ENCODE assay signal across 33 mouse cellular contexts in genomic region chr12:64436675-64437074, GRCm38 (mm10). TPM values are rescaled to one million over a fixed set of nuclear protein-coding genes. Genes with fewer than 3 reads are reported as not detected.
DNase-seq lines count a peak whose midpoint lies in the region; ATAC-seq and TF ChIP-seq lines count a peak whose summit lies in the region.
"Had no signal": no experiment of that assay in that cellular context is flagged by ENCODE, and none has a peak within 500 bp of the region (broad histone marks: within the 10 kb centered on the region; RNA-seq: fewer than 3 reads in every experiment).

No protein-coding gene starts in this region.

- H3K4me1 ChIP-seq in forebrain, postnatal 0 days (ENCODE audit: insufficient read depth), result no peaks in the 10 kb centered on the region
- no peaks in the 10 kb centered on the region for H3K4me1 ChIP-seq in forebrain, embryonic 16.5 days (replicated peaks; ENCODE audit: control insufficient read depth, insufficient read depth, low read length)
- no peaks in the 10 kb centered on the region for H3K4me1 ChIP-seq in kidney, postnatal 0 days (replicated peaks; ENCODE audit: insufficient read depth, low read length)
- no peaks in the 10 kb centered on the region for H3K4me1 ChIP-seq in midbrain, embryonic 14.5 days (ENCODE audit: control insufficient read depth, insufficient read depth, low read length)
- H3K4me1 ChIP-seq in midbrain, embryonic 11.5 days (ENCODE audit: control insufficient read depth, insufficient read depth, low read length), result no peaks in the 10 kb centered on the region
- H3K4me1 ChIP-seq: embryonic facial prominence, embryonic 10.5 days; hindbrain, embryonic 13.5 days had no signal

- H3K27me3 ChIP-seq in forebrain, postnatal 0 days (ENCODE audit: insufficient read depth, low read length), result no peaks in the 10 kb centered on the region
- no peaks in the 10 kb centered on the region for H3K27me3 ChIP-seq in forebrain, embryonic 16.5 days (replicated peaks; ENCODE audit: control insufficient read depth, insufficient read depth, low read length)
- H3K27me3 ChIP-seq in kidney, postnatal 0 days (ENCODE audit: insufficient read depth, low read length), result no peaks in the 10 kb centered on the region
- no peaks in the 10 kb centered on the region for H3K27me3 ChIP-seq in midbrain, embryonic 14.5 days (ENCODE audit: control insufficient read depth, insufficient read depth, low read length)
- H3K27me3 ChIP-seq in midbrain, embryonic 11.5 days (ENCODE audit: control insufficient read depth, insufficient read depth, low read length), result no peaks in the 10 kb centered on the region
- H3K27me3 ChIP-seq: hindbrain, embryonic 13.5 days; Patski had no signal

- 36% methylated on average over 2 of the region's 2 CpGs for WGBS in forebrain, postnatal 0 days
- WGBS in forebrain, embryonic 16.5 days, result 46% methylated on average over 2 of the region's 2 CpGs
- 47% methylated on average over 2 of the region's 2 CpGs for WGBS in kidney, postnatal 0 days
- WGBS in midbrain, embryonic 14.5 days, result 50% methylated on average over 2 of the region's 2 CpGs
- whole genome bisulfite sequencing in midbrain, embryonic 11.5 days, result 65% methylated on average over 2 of the region's 2 CpGs

- peak; percentile 27; the same call in 1 of the 2 replicates for TF ChIP-seq CTCF in forebrain, postnatal 0 days (IDR thresholded peaks at IDR 0.05; ENCODE audit: low read depth)
- peak; percentile 29; the same call in 1 of the 2 replicates for TF ChIP-seq CTCF in kidney, postnatal 0 days (IDR thresholded peaks at IDR 0.05; ENCODE audit: low read depth)

- H3K9me3 ChIP-seq in forebrain, postnatal 0 days (ENCODE audit: low read length), result no peaks in the 10 kb centered on the region
- H3K9me3 ChIP-seq in forebrain, embryonic 16.5 days (ENCODE audit: control insufficient read depth, low read length), result no peaks in the 10 kb centered on the region
- H3K9me3 ChIP-seq in kidney, postnatal 0 days (replicated peaks; ENCODE audit: low read length), result no peaks in the 10 kb centered on the region
- H3K9me3 ChIP-seq in midbrain, embryonic 14.5 days (ENCODE audit: control insufficient read depth, low read length), result no peaks in the 10 kb centered on the region
- H3K9me3 ChIP-seq in midbrain, embryonic 11.5 days (ENCODE audit: control insufficient read depth, low read length), result no peaks in the 10 kb centered on the region
- H3K9me3 ChIP-seq: embryonic facial prominence, embryonic 10.5 days; hindbrain, embryonic 13.5 days had no signal

- ATAC-seq in forebrain, postnatal 0 days, result no peak; the same call in 1 of the 2 replicates
- no peak for ATAC-seq in forebrain, embryonic 16.5 days
- no peak for ATAC-seq in kidney, postnatal 0 days (replicated peaks; ENCODE audit: low FRiP score, low read depth)
- ATAC-seq in midbrain, embryonic 14.5 days (ENCODE audit: low FRiP score, low TSS enrichment), result no peak
- ATAC-seq in midbrain, embryonic 11.5 days (ENCODE audit: low FRiP score), result no peak
- ATAC-seq: Patski had no signal

- no peak overlapping the region for H3K27ac ChIP-seq in forebrain, postnatal 0 days (ENCODE audit: low read depth, low read length)
- no peak overlapping the region for H3K27ac ChIP-seq in forebrain, embryonic 16.5 days (ENCODE audit: low read length)
- H3K27ac ChIP-seq in kidney, postnatal 0 days, result no peak overlapping the region
- H3K27ac ChIP-seq in midbrain, embryonic 14.5 days (replicated peaks; ENCODE audit: low read depth, low read length), result no peak overlapping the region
- H3K27ac ChIP-seq in midbrain, embryonic 11.5 days (ENCODE audit: low read depth, low read length), result no peak overlapping the region
- H3K27ac ChIP-seq: embryonic facial prominence, embryonic 10.5 days; hindbrain, embryonic 13.5 days had no signal

- no peak overlapping the region for H3K9ac ChIP-seq in forebrain, postnatal 0 days
- no peak overlapping the region for H3K9ac ChIP-seq in forebrain, embryonic 16.5 days (replicated peaks; ENCODE audit: low read depth, low read length)
- H3K9ac ChIP-seq in kidney, postnatal 0 days (ENCODE audit: low read depth, low read length), result no peak overlapping the region
- H3K9ac ChIP-seq in midbrain, embryonic 14.5 days (replicated peaks; ENCODE audit: low read length), result no peak overlapping the region
- no peak overlapping the region for H3K9ac ChIP-seq in midbrain, embryonic 11.5 days (ENCODE audit: low read length)
- H3K9ac ChIP-seq: hindbrain, embryonic 13.5 days had no signal

- no peak overlapping the region for H3K4me2 ChIP-seq in forebrain, postnatal 0 days (ENCODE audit: low read depth)
- H3K4me2 ChIP-seq in forebrain, embryonic 16.5 days (ENCODE audit: low read length), result no peak overlapping the region
- no peak overlapping the region for H3K4me2 ChIP-seq in kidney, postnatal 0 days (ENCODE audit: low read length)
- H3K4me2 ChIP-seq in midbrain, embryonic 14.5 days (ENCODE audit: low read length), result no peak overlapping the region
- no peak overlapping the region for H3K4me2 ChIP-seq in midbrain, embryonic 11.5 days
- H3K4me2 ChIP-seq: heart, embryonic 11.5 days; hindbrain, embryonic 13.5 days had no signal

- H3K4me3 ChIP-seq in forebrain, postnatal 0 days (ENCODE audit: low read depth, low read length), result no peak overlapping the region
- H3K4me3 ChIP-seq in forebrain, embryonic 16.5 days (replicated peaks; ENCODE audit: low read length), result no peak overlapping the region
- no peak overlapping the region for H3K4me3 ChIP-seq in kidney, postnatal 0 days (replicated peaks; ENCODE audit: low read depth, low read length)
- no peak overlapping the region for H3K4me3 ChIP-seq in midbrain, embryonic 14.5 days (replicated peaks; ENCODE audit: low read depth, low read length)
- H3K4me3 ChIP-seq in midbrain, embryonic 11.5 days (ENCODE audit: low read depth, low read length), result no peak overlapping the region
- H3K4me3 ChIP-seq: embryonic facial prominence, embryonic 10.5 days; hindbrain, embryonic 13.5 days had no signal

- DNase-seq in forebrain, postnatal 0 days, result peak; percentile 21
- DNase-seq in kidney, postnatal 0 days (ENCODE audit: low spot score), result peak; percentile 5
- no peak for DNase-seq in kidney, postnatal 14 days
- DNase-seq in midbrain, embryonic 14.5 days, result peak; percentile 55
- DNase-seq in midbrain, embryonic 11.5 days (ENCODE audit: low spot score, missing footprints), result no peak
- no peak for DNase-seq in B cell, adult 2 months
- DNase-seq: adrenal gland, postnatal 36 days; cerebellum, adult 11-12 months; cerebellum, postnatal 10 days; heart, postnatal 10 days; kidney, adult 9 months; kidney, postnatal 36 days; lung, postnatal 10 days; thymus, adult 2 months; thymus, postnatal 4 days had no signal

- no peaks in the 10 kb centered on the region for H3K36me3 ChIP-seq in forebrain, postnatal 0 days (ENCODE audit: insufficient read depth)
- no peaks in the 10 kb centered on the region for H3K36me3 ChIP-seq in forebrain, embryonic 16.5 days (ENCODE audit: control insufficient read depth, insufficient read depth)
- H3K36me3 ChIP-seq in kidney, postnatal 0 days (ENCODE audit: insufficient read depth, low read length), result no peaks in the 10 kb centered on the region
- no peaks in the 10 kb centered on the region for H3K36me3 ChIP-seq in midbrain, embryonic 14.5 days (ENCODE audit: control insufficient read depth, insufficient read depth, low read length)
- no peaks in the 10 kb centered on the region for H3K36me3 ChIP-seq in midbrain, embryonic 11.5 days (ENCODE audit: control insufficient read depth, insufficient read depth, low read length)
- H3K36me3 ChIP-seq: embryonic facial prominence, embryonic 10.5 days; hindbrain, embryonic 13.5 days had no signal

RNA-seq across cellular contexts. Expression of gene Fscb, which starts 37.8 kb away (rescaled TPM):
- total RNA-seq in forebrain, postnatal 0 days (2014; rRNA removed), result not detected in 2 replicates
- polyA plus RNA-seq in forebrain, postnatal 0 days (2015; fragmentation: Nextera tagmentation; extraction: Ambion mirVana), result not detected in 2 replicates
- not detected in 2 replicates for polyA plus RNA-seq in forebrain, embryonic 16.5 days (2015; fragmentation: Nextera tagmentation; extraction: Ambion mirVana)
- polyA plus RNA-seq in kidney, postnatal 0 days (2015; fragmentation: Nextera tagmentation; extraction: Ambion mirVana), result not detected in 2 replicates
- polyA plus RNA-seq in midbrain, embryonic 14.5 days (2014; fragmentation: Nextera tagmentation; extraction: Ambion mirVana), result not detected in 2 replicates
- polyA plus RNA-seq in midbrain, embryonic 11.5 days (2014; fragmentation: Nextera tagmentation; extraction: Ambion mirVana), result not detected in 2 replicates
- total RNA-seq: adrenal gland, adult 18-20 months; adrenal gland, postnatal 36 days; ES-E14; gastrocnemius, adult 8-10 months; heart, postnatal 10 days; liver, adult 2 months; megakaryocyte, adult 5-6 weeks; monocyte, adult 5-6 weeks; neutrophil, adult 5-6 weeks had no signal
- polyA plus RNA-seq: cortical plate, adult 2 months; embryonic facial prominence, embryonic 10.5 days; heart, embryonic 11.5 days; hindbrain, embryonic 13.5 days; intestine, embryonic 14.5 days; limb, embryonic 11.5 days; liver, adult 2 months; liver, embryonic 16.5 days; Patski; small intestine, adult 2 months; stomach, embryonic 16.5 days; thymus, adult 2 months had no signal

Comparison
In these comparisons a context has a peak if more than half of its experiments do, and no peak if none do; other contexts are left out.
1. DNase-seq: peak in forebrain, postnatal 0 days (single experiment), kidney, postnatal 0 days (single experiment) and midbrain, embryonic 14.5 days (single experiment); none in kidney, postnatal 14 days (single experiment), midbrain, embryonic 11.5 days (single experiment) and B cell, adult 2 months (0 of 2).